Mouse (Mus musculus) embryo, embryonic 10.5 days (tissue): ENCODE measurements at regions not wholly inside any gene's neighbourhood (a gene's known extent, or its start where the extent isn't known, plus 50 kb on each side); places are given as distances from the start of the nearest gene placed in this dataset.
A peak's percentile ranks its signal among the peaks of the same experiment; 100 is the strongest.
"Not testable (repeated sequence)": the region's sequence is repeated elsewhere in the genome, so short reads cannot be mapped to it uniquely, and the experiment has no call there.

Experiments used
- DNase-seq: peaks from one replicate; pipeline ENCODE4 v3.0.0-alpha.2; 2015; ENCODE audit warnings: low spot score

DNA sequence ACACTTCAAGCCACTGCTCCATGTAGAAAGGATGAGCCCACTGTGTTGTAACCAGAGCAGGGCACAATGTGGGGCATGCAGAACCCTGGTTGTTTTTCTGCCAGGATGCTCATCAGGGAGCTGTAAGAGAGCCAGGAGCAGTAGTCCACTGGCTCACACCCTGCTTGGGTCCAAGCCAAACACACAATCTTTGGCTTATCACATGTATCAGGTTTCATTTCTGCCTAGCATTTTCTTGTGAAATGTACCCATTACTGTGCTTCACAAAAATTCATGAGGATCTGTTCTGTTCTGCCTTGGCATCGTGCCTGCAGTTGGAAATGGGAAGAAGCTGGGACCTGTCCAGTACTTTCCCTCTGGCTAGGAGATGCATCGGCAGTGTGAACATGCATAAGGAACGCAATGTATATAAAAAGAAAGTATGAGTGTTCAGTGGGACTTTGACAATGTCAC, 491.6 kb upstream of the Igfbp3 start:
- no peak for DNase-seq

DNA sequence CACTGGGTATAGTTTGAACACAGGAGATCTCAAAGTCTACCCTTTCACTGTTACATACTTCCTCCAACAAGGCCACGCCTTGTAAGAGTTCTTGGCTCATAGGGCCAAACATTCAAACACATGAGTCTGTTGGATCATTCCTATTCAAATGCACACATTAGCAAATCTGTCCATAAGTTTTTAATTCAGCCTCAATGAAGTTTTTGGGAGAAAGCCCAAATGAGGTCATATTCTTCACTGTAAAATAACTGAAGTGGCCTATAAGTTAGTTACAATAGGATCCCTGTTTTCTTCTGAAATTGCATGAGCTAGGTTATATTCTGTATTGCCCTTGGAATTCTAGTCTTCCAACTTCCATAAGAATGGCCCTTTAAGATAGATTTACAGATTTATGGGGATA, 483.9 kb upstream of the Igfbp3 start:
- DNase-seq, result no peak

DNA sequence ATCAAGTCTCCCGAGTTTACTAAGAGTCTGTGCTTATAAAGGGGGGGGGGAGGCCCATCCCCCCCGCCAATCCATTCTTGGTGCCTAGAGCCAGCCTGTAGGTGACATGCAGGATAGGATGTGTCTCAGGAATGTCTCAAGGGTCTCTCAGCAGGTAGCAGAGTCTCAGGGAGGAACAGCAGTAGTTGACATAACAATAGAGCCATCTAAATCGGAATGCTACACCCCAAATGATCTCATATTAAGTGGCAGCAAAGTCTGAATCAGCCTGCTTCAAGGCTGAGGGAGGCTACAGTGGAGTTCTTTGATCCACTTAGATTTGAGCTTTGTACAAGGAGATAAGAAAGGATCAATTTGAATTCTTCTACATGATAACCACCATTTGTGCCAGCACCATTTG, 476.0 kb upstream of the Igfbp3 start:
- not testable (repeated sequence) for DNase-seq

DNA sequence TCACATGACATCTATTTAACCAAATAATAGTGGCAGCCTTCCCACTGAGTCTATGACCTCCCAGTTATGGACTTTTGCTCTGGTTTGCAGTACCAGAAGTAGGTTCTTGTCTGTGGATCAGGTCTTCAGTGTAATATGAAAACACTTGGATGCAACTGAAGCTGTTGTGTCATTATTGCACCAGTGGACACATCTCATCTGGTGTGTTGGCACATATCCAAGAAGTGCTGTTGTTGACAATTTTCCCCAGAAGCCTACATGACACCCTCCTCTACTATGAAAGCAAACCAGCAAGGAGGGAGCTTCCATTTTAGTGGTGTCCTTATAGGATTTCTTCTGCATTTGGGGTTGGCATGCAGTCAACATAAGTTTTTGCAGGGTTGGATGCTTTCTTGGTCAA, 459.1 kb upstream of the Igfbp3 start:
- DNase-seq, result no peak

DNA sequence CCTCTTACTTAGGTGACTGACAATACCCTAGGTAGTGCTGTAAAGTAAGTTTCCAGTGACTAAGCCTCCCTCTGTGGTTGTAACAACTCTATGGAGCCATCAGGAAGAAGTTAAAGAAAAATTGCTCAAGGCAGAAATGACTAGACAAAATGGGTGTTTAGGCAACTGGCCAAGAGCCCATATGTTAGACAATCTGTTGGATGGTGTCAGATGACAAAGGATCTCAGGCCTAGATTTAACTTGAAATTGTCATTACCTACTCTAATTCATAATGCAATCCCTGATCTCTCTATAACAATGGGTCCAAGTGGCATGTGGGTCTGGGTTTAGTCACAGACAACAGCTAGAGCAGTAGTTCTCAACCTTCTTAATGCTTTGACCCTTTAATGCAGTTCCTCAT, 416.9 kb upstream of the Igfbp3 start:
- DNase-seq, result no peak

DNA sequence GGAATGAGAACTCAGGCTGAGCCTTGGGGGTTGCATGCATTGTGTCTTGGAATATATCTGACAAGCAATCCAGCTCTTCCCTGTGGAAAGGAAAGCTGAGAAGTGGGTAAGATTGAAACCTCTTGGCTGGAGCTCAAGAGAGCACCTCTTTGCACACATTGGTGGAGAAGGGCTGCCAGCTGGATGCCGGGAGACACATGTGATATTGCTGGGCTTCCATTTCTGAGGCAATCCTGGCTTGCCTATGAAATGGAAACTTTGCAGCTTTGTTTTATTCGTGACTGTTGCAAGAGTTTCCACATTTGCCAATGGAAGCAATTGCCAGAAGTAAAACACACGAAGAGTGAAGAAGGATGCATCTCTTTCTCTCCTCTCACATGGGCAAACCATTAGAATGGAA, 411.5 kb upstream of the Igfbp3 start:
- no peak for DNase-seq

DNA sequence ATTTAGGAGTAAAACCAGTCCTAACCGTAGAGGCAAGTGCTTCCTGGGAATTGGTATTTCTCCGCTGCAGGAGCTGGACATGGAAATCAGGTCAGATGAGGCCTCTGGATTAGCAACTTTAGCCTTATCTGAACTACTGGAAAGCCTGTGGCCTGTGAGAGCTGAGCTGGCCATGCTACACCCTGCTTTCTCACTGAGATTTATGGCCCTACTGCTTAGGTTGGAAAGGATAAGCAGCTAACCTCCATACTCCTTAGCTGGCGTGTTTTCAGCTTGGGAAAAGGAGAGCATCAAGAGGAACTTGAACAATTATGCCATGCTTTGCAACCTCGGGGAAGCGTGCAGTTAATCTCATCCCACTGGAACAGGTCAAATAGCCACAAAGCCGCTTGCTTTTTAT, 406.6 kb upstream of the Igfbp3 start:
- no peak for DNase-seq

DNA sequence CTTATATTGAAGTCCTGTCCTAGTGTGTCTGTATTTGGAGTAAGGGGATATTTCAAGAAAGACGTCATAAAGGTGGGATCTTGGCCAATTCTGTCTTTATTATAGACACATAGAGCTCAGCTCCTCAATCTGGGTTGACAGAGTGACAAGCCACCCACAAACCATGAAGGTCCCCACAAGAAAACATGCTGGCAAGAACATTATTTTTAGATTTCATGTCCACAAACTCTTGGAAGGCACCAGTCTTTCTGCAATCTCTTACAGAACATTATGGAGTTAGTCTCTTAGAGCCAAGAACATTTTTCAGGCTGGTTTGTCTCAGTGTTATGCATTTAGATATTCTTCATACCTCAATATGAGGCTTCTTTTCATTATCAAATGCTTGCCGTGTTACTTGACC, 397.0 kb upstream of the Igfbp3 start:
- DNase-seq, result no peak

DNA sequence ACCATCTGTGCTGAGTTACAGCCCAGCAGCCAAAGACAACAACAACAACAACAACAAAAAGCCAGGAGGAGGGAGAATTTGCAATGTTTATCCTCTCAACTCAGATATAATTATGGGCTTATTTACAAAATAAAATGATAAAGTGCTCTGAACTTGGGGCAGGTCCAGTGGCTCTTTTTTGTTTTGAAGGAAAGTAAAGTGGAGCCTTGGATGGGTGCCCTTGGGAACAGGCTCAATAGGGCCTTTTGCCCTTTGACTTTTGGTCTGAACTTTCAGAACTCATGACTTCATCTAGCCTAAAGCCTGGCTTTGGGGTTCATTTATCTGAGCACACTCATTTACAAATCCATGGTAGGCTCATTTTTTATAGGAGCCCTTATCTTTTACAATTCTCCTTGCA, 396.2 kb upstream of the Igfbp3 start:
- no peak for DNase-seq

DNA sequence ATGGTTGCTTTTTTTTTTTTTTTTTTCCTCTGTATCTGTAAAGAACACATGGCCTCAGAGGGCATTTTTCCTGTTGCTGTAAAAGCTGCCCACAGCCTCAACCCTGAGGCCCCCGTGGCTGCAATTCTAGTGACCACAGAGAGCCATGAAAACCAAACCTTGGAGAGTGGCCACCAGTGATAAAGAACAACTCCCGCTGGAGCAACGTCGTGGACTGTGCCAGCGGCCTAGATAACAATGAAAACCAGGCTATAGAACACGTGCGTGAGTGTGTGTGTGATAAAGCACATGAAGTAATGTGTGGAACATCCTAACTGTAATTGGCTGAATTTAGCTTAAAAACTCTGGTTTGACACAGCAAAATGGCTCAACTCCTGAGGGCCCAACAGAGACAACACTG, 392.9 kb upstream of the Igfbp3 start:
- DNase-seq, result no peak

DNA sequence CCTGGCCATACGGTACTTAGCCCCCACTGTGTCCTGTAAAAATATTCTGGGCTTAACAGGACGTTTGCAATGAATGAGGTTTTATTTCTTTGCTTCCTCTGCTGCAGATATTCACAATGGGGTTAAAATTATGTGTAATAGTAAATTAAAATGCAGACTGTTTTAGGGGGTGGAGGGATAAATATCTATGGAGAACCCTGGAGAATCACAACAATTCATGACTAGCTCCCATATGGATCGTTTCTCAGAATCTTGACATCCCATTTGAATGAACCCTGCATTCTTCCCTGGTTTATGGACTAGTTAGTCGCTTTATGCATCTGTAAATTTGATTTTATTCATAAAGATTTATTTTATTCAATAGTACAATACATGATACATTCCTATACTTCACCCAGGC, 378.3 kb upstream of the Igfbp3 start:
- no peak for DNase-seq

DNA sequence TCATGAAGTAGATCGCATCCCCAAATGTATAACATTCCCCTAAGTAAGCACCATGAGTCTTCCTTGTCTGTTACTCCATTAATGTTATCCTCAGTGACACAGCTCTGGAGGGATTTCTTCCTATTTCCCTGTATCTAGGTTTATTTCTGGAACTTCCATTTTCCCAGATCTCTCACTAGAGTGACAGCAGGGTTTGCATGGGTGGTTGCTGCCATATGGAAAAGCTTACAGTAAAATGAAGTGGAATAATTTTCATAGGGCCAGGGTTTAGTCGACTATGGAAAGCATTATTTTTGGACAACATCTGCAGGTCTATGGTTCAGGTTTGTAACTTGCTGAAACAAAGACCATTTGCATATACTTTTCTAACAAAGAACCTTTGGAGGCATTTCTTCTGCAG, 369.6 kb upstream of the Igfbp3 start:
- no peak for DNase-seq

DNA sequence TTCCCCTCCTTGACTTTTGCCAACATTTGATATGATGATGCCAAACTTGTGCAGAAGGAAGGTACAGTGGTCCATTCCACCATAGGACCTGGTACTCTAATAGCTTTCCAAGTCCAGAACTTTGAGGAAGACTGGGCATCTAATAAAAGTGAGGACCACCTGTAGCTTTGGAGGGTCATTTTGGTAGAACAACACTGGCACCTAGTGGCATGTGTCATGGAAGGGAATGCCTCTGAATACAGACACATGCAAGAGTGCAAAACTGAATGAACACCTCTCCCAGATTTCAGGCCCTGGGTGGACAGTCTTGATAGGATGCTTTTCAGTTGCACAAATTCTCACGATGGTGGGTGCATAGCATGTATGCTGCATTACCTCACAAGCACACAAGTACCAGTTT, 354.8 kb upstream of the Igfbp3 start:
- DNase-seq, result peak; percentile 55

DNA sequence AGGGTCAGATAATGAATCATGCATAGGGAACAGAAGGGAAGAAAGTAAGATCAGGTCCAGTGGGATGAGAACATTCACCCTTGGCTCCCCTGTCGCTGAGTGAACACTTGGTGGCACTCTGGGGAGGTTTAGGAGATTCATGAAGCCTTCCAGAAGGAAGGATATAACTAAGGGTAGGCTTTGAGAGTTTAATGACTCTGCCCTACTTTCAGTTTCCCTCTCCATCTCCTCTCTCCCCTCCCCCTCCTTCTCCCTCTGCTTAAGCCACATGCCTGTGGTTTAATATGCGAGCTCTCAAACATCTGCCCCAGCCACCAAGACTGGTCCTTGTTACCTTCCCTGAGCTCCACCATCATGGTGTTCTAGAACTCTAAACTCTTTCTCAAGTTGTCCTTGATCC, 348.3 kb upstream of the Igfbp3 start:
- no peak for DNase-seq

DNA sequence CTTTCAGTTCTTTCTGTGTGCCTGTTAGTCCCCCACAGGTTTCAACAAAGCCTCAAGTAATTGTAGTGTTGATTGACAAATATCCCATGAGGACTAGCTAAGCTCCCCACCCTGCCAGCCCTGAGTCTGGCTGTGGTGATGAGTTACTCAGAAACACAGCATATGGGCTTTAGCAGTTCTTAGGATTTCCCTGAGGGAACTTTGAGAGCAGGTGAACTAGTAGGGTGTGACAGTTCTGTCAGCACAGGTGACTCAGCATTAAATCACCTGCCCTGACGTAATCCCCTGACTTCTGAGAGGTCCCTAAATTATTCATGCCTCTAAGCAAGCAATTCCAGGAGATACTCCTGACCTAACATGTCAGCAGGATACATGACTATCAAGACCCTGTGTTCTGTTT, 347.7 kb upstream of the Igfbp3 start:
- no peak for DNase-seq

DNA sequence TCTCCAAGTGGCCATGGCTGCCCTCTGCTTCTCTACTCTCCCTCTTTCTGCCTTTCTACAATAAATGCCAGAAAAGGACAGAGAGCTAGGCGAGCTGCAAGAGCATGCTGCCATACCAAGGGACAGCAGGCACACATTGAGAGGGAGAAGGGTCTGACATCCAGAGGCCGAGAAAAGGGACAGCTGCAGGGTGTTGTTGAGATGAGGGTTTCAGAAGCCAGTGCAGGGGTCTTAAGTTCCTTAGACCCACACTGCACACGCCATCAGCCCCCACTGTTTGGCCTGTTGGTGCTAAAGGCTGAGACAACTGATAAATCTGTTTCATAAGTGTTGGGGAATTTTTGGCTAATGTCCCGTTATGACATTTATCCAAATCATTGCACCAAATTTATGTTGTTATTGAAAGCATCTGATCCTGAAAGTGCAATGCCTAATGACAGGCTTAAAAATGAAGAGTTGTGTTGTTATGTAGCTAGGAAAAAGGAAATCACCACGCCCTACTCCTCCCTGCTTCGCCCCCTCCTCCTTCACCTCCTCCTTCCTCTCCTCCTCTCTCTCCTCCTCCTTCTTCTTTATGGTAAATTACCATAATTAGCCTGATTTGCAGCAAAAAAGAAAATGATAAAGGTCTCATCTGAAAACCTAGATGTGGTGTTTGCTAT, 342.0 kb upstream of the Igfbp3 start:
- no peak for DNase-seq

DNA sequence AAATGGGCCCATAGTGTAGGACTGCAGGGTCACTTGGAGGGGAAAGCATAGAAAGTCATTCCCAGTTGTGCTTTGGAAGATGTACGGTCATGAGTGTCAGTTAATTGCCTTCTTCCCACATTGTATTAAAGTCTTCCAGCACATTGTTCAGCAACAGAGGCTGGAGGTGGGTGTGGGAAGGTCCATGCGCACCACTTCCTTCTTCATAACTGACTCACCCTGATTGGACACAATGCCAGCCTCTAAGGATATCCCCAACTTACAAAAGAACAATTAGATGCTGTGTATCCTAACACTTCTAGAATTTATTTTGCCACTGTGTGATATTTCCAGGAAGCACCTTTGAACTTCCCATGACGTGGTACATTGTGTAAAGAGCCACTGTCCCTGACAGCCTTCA, 338.4 kb upstream of the Igfbp3 start:
- DNase-seq, result no peak

DNA sequence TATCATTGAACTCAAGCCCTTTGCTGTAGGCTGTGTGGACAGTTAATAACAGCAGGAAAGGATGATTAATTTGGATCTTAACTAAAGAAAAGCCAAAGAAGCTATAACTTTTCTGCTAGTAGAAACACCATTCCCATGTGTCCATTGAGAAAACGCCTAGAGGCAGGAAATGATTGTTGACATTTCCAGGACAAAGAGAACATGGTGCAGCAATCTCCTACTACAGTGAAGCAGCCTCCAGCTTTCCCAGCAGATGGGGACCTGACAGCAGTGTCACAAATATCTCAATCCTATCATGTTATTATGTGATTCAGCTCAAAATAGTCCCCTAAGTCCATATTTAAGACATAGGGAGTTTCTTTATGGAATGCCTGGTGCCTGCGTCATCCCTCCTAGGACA, 334.1 kb upstream of the Igfbp3 start:
- DNase-seq, result no peak

DNA sequence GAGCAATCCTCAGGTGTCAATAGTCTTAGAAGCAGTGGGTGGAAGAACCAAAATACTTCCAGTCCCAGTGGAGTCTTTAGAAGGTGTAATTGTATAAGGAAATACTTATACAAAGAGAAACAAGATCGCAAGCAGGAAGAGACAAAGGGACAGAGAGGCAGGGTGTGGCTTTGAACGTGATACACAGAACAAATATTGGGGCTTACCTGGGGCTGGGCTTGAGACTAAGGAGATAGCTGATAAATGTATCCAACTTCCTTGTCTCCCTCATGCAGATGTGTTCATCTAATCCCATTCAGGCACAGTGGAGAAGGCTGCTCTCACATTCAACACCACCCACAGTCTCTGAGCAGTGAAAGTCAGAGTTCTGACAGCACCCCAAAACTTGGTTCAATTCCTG, 331.9 kb upstream of the Igfbp3 start:
- no peak for DNase-seq

DNA sequence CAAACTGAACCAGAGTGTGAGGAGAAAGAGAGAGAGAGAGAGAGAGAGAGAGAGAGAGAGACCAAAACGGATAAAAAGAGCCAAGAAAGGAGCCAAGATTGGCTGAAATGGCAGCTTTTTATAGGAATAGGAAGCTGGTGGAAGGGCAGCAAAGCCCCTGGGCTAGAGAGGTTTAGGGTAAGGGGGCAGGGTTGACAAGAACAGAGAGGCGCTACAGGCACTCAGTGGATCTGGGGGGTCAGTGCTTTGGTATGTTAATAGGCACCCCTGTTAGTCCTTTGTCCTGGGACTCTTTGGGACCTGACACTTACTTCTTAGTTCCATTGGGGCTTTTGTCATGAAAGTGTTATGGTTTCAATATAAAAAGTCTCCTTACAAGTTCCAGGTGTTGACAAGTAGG, 320.9 kb upstream of the Igfbp3 start:
- DNase-seq, result no peak

DNA sequence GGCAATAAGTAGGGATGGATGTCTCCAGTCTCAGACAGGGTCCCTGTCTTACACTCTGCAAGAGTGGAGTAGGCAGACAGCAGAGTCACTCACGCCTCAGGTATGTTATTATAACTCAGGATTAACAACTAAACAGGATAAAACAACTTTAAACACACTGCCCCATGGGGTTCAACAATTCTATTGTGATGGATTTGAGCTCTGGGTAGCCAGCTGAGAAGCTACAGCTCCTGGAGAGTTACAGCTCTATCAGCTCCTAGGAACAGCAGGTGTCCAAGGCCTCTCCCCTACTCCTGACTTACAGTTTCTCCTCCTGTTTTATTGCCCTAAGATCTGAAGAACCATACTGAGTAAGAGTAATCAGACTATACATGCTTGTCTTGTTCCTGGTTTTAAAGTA, 319.6 kb upstream of the Igfbp3 start:
- DNase-seq, result no peak

DNA sequence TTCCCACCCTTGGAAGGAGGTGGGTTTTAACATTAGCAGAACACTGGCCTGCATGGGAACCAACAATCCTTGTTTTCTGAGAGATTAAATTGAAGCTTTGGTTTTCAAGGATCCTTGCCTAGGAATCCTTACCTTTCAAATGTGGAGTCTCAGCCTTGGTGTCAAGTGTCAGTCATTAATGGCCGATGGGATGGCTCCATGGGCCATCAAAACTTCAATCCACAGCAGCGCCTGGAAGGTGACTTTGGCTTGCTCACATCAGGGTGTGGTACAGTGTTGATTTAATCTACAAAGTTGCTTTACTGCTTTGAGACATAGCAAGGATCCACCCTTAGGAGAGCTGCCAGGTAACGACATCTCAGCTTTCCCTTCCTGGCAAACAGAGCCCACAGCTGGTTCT, 318.1 kb upstream of the Igfbp3 start:
- no peak for DNase-seq

DNA sequence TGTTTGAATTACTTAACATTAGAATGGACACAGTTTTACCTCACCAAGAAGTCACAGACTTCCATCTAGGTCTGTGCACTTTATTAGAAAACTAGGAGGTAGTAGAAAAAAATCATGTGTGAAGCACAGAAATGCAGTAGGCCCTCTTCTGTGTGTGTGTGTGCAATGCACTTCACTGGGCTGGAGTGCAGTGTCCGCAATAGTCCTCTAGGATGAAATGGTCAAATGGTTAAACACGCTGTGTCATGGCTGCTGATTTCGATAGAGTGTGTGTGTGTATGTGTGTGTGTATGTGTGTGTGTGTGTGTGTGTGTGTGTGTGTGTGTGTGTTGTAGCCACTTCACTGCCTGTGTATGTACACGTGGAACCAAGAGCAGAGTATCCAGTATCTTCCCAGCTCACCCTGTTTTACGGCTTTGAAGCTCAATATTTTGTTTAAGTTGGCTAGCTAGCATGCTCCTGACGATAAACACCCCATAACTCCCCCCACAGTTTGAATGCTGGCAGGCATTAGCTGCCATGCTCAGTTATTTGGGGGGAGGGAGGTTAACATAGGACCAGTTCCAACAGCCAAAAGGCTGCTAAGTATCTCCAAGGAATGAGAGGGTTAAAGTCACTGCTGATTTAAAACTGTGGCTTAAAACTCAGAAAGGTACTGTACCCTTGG, 316.9 kb upstream of the Igfbp3 start:
- DNase-seq, result no peak

DNA sequence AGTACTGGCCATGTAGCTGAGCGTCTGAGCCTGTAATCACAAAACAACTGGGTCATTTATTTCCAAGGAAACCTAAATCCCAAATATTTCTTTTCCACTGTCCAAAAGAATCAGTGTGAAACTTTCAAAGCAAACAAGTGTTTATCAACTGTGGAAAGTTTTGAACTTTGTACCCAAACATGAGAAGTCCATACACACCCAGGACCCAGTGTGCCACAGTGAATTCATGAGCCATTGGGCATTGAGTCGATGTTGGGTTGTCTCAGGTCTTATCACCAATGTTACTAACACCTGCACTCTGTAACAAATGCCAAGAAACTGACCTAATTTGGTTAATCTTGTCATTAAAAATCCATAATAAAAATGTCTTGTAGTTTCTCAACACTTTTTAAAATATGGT, 305.8 kb upstream of the Igfbp3 start:
- no peak for DNase-seq
